Mouse (Mus musculus) brown adipose tissue, adult 24 weeks (tissue): ENCODE results near the gene Ift43. TPM values are rescaled to one million over a fixed set of nuclear protein-coding genes. Genes with fewer than 3 reads are reported as not detected.

ENCODE experiments used
- H3K27ac ChIP-seq: fragments of 200-500 bp; replicated peaks from 2 replicates; pipeline ENCODE4 v1.5.1; 2012; ENCODE audit warnings: low read depth, mild to moderate bottlenecking, low read length
- H3K4me1 ChIP-seq: fragments of 200-500 bp; 2 replicates; pipeline ENCODE4 v1.6.1; 2012; ENCODE audit warnings: low read length, mixed read lengths; ENCODE audit not compliant: control insufficient read depth, insufficient read depth, insufficient read length
- H3K4me3 ChIP-seq: fragments of 200-500 bp; 2 replicates; pipeline ENCODE4 v1.5.1; 2012; ENCODE audit warnings: low read depth, mild to moderate bottlenecking, low read length, moderate library complexity; ENCODE audit not compliant: insufficient read depth
- polyA plus RNA-seq: library from polyadenylated mRNA; stranded (reverse); fragments of >200 nt; gene quantifications from 2 replicates; pipeline ENCODE4 v1.2.4, GENCODE M21; 2012; ENCODE audit not compliant: missing spikeins, insufficient read depth, insufficient read length

Gene Ift43
- polyA plus RNA-seq, 1 experiment: 25.4 TPM

DNA sequence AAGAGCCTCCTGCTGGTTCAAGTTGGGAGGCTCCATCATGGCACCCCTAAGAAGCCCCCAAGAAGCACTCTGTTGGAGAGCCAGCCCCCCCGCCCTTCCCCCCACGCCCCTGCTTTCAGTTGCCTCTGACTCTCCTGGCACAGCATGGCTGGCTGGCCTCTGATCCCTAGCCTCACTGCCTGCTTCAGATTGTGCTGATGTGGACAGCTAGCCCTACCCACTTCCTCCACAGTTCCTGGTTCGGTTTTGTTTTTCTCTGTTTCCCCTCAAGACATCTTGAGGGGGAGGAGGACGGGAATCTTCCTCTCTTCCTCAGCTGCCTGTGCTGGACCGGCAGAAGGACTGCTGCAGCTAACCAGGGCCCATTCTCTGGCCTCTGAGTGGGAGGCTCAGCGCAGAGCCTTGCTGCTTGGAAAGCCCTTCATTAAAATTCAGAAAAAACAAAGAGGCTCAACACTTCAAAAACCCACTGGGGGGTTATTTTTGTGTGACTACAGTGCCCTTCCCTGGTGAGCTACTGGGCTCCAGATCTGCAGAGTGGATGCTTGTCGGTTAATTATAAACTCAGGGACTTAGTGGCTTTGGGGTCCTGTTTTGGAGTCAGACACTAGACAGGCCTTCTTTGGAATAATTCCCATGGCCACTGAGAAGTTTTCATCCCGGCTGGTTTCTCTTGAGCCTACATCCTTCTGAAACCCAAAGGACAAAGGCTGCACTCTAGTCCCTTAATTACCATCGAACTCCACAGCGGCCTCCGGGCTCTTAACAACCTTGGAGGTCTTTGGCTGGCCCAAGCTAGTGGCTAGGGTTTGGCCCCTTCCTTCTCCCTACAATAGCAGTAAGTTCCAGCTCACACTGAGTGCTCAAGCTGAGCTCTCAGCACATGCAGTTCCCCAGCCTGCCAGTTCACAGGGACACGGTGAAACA, 80.8 kb downstream of the Ift43 start:
- Histone ChIP-seq H3K27ac (peak overlapping the region; percentile 14; the same call in 1 of the 2 replicates), H3K4me3 (no peak overlapping the region), H3K4me1 (peaks cover 11% of the 10 kb centered on the region)

DNA sequence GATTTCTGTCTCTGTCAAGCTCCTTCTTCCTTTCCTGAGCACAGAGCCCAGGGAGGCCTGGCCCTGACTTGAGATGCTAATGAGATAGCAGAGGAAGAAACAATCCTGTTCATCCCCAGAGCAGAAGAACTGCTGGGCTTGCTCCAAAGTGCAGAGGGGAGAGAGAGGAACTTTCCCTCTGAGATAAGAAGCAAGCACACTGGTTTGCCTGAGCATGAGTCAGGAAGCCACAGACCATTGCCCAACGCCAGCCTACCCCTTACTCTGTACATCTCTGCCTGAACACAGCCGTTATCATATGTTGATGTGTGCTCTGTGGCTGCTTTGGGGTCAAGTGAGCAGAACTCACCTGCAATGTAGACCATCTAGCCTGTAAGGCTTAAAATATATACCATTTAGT, 83.9 kb downstream of the Ift43 start:
- Histone ChIP-seq H3K27ac (no peak overlapping the region), H3K4me3 (no peak overlapping the region), H3K4me1 (peaks cover 11% of the 10 kb centered on the region)

- Histone ChIP-seq H3K4me3 (no peak overlapping the region), H3K27ac (no peak overlapping the region), H3K4me1 (peaks cover 11% of the 10 kb centered on the region)
Measured at GRCm38 (mm10) chr12:86167075-86167474, 84.7 kb downstream of the Ift43 start.

DNA sequence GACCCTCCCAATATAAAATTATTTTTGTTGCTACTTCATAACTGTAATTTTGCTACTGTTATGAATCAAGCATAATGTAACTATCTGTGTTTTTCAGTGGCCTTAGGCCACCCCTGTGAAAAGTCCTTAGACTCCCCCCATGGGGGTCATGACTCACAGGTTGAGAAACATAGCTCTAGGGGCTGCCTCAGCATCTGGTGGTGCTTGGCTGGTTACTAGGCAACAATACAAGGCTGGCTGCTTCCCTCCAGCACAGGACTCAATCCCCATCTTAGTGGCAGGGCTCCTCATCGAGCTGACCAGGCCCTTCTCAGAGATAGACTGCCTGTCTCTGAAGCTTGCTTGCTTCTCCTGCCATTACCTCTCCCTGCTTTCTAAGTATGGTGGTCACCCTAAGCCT, 86.4 kb downstream of the Ift43 start:
- H3K4me1 ChIP-seq: peaks cover under 1% of the 10 kb centered on the region
- H3K27ac ChIP-seq: no peak overlapping the region
- H3K4me3 ChIP-seq: no peak overlapping the region

- Histone ChIP-seq H3K4me3 (no peak overlapping the region), H3K27ac (no peak overlapping the region)
Measured at GRCm38 (mm10) chr12:86169195-86169594, 86.9 kb downstream of the Ift43 start.

DNA sequence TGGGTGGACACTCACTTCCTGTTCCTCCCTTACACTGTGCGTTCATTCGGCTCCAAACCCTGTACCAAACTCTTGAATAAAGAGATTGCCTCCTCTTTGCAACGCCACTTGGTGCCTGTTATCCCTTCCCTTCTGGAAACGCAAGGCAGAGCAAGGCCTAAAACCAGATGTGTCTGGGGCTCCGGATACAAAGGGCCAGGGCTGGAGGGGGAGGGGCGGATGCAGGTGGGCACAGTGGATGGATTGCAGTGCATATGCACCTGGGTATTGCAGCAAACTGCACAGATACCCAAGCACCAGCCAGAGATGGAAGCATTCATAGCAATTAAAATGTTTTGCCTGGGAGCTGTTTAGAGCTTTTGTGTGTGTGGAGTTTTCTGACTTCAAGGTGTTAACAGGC, 91.0 kb downstream of the Ift43 start:
- H3K4me1 ChIP-seq: no peaks in the 10 kb centered on the region
- H3K27ac ChIP-seq: no peak overlapping the region
- H3K4me3 ChIP-seq: no peak overlapping the region

More at GRCm38 (mm10) chr12:86169195-86169594, 86.9 kb downstream of the Ift43 start:
- no peaks in the 10 kb centered on the region for H3K4me1 ChIP-seq

DNA sequence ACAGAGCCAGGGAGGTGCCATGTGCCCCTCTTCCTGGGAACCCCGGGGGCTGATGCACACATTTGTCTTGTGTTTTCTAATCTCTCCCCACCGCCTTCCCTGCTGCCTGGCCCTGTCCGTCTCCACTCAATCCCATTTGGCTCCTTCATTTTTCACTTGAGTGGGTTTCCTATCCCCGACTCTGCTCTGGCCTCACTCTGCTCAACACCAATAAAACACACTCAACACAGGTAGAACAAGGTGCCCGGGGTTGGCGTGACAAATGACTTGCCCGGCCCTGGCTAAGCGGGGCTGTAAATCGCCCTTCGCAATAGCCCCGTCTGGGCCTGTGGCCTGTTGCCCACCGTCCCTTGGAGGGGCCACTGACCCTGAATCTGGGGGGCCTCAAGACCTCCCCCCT, 92.0 kb downstream of the Ift43 start:
- Histone ChIP-seq H3K27ac (no peak overlapping the region), H3K4me3 (no peak overlapping the region), H3K4me1 (no peaks in the 10 kb centered on the region)

GRCm38 (mm10) chr12:86175476-86175942, 93.2 kb downstream of the Ift43 start:
- Histone ChIP-seq H3K27ac (no peak overlapping the region), H3K4me3 (no peak overlapping the region), H3K4me1 (no peaks in the 10 kb centered on the region)

GRCm38 (mm10) chr12:86176675-86177339, 94.5 kb downstream of the Ift43 start:
- H3K27ac ChIP-seq: no peak overlapping the region
- H3K4me1 ChIP-seq: no peaks in the 10 kb centered on the region
- no peak overlapping the region for H3K4me3 ChIP-seq

DNA sequence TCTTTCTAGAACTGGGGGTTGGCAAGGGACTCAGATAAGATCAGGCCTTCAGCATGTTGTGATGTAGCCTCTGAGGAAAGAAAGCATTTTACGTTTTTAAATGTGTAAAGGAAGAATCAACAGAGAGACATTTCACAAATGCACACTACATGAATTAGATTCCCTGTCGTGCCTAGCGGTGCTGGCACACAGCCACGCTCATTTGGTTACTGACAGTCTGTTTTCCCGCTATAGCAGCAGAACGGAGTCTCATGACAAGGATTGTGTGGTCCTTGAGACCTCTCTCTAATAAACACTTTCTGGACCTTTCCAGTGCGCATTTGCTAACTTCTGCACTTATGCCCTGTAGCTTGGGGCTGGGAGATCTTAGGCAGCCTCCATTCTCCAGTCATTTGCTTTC, 96.9 kb downstream of the Ift43 start:
- no peaks in the 10 kb centered on the region for H3K4me1 ChIP-seq
- no peak overlapping the region for H3K27ac ChIP-seq
- no peak overlapping the region for H3K4me3 ChIP-seq

GRCm38 (mm10) chr12:86181320-86181751, 99.0 kb downstream of the Ift43 start:
- no peak overlapping the region for H3K4me3 ChIP-seq
- H3K27ac ChIP-seq: no peak overlapping the region

DNA sequence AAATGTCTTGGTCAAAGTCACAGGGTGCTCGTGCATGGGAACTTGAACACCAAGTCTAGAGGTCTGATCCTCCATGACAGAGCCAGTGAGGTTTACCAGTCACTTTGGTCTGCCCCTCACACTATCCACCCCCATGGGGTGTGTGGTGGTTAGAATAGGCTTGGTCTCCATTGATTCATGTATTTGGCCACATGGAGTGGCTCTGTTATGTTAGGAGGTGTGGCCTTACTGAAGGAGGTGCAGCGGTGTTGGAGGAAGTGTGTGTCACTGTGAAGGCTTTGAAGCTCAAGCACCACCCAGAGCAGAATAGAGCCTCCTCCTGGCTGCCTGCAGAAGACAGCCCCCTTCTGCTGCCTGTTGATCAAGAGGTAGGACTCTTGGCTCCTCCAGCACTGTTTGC, 99.5 kb downstream of the Ift43 start:
- H3K4me3 ChIP-seq: no peak overlapping the region
- no peaks in the 10 kb centered on the region for H3K4me1 ChIP-seq
- no peak overlapping the region for H3K27ac ChIP-seq

More at GRCm38 (mm10) chr12:86181320-86181751, 99.0 kb downstream of the Ift43 start:
- no peaks in the 10 kb centered on the region for H3K4me1 ChIP-seq

DNA sequence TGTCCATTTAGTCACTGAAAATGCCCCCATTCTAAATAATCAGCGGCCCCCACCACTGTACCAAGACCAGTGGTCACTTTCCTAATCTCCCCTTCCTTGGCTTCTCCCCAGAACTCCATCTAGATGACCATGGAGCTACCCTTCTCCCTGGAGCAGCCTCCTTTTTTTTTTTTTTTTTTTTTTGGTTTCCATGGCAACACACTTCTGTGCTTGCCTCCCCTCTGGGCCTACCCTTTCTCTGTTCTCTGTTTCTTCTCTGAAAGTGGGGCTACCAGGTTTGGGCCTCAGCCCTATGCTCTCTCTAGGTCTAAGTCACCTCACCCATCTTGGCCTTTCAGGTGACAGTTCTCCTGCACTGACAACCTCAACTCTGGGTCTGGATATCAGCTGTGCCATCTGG, 100.1 kb downstream of the Ift43 start:
- Histone ChIP-seq H3K27ac (no peak overlapping the region), H3K4me1 (no peaks in the 10 kb centered on the region), H3K4me3 (no peak overlapping the region)

DNA sequence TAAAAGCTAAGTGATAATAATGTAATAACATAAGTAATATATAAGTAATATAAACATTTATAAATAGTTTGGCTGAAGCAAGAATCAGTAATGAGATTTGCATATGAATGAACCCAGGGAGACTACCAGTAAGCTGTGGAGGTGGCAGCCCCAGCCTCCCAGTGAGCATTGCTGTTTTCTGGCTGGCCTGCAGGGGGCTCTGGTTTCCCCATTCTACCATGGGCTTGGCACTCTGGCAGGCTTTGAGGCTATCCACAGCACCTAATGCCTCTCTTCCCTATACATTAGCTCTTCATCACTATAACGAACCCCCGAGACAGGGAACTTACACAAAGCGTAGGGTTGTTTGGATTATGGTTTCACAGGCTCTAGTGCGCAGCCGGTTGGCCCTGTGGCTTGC, 105.8 kb downstream of the Ift43 start:
- no peak overlapping the region for H3K27ac ChIP-seq
- no peaks in the 10 kb centered on the region for H3K4me1 ChIP-seq
- no peak overlapping the region for H3K4me3 ChIP-seq

DNA sequence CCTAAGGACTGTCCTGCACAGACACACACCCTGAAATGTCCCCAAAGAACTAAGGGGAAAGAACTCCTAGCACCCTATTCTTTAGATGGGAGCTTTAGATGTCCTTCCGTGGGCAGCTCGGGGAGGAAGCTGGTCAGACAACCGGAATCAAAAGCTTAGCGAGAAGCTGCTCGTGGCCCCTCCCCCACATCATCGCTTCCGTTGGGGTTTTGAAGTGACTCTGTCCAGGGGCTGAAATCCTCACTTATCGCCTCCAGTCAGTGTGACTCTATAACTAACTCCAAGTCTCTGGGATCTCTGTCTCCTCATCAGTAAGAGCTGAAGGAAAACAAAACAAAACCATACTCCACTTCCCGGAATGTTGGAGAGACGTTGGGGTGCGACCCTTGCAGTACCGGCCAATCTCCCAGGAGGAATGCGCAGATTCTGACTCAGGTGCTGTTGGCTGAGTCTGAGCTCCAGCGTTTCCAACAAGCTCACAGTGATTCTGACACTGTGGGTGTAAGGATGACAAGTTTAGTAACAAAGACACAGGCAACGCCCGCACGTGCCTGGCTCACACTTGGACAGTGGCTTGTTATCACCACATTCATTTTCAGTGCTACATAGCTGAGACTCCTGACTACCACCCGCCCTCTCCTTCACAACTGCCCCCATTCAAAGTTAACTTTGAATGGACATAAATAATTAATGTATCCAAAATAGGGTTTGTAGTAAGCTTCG, 107.4 kb downstream of the Ift43 start:
- Histone ChIP-seq H3K4me1 (no peaks in the 10 kb centered on the region), H3K4me3 (no peak overlapping the region), H3K27ac (no peak overlapping the region)
